Mouse (Mus musculus) forebrain, embryonic 15.5 days (tissue): Measurements from ENCODE around the gene Naa10. TPM values are rescaled to one million over a fixed set of nuclear protein-coding genes. Genes with fewer than 3 reads are reported as not detected.

ENCODE experiments used
- ATAC-seq: fragments of 200-750 bp; cut with Nextera tagmentation; replicated peaks from 2 replicates; pipeline ENCODE4 v1.8.0; 2017; ENCODE audit warnings: mild to moderate bottlenecking, moderate TSS enrichment, moderate library complexity
- H3K27ac ChIP-seq: fragments of 300-500 bp; sonication (generic); replicated peaks from 2 replicates; pipeline ENCODE4 v1.5.1; 2015; ENCODE audit warnings: mild to moderate bottlenecking, inconsistent platforms
- H3K27me3 ChIP-seq: fragments of 300-500 bp; sonication (generic); 2 replicates; pipeline ENCODE4 v1.6.1; 2015; ENCODE audit warnings: inconsistent platforms
- H3K36me3 ChIP-seq: fragments of 300-500 bp; sonication (generic); 2 replicates; pipeline ENCODE4 v1.6.1; 2015; ENCODE audit warnings: mild to moderate bottlenecking, inconsistent platforms
- H3K4me1 ChIP-seq: fragments of 300-500 bp; sonication (generic); 2 replicates; pipeline ENCODE4 v1.6.1; 2015; ENCODE audit warnings: inconsistent platforms
- H3K4me2 ChIP-seq: fragments of 300-500 bp; sonication (generic); replicated peaks from 2 replicates; pipeline ENCODE4 v1.6.1; 2015; ENCODE audit warnings: mild to moderate bottlenecking, inconsistent platforms
- H3K4me3 ChIP-seq: fragments of 300-500 bp; sonication (generic); 2 replicates; pipeline ENCODE4 v1.5.1; 2015; ENCODE audit warnings: mild to moderate bottlenecking, inconsistent platforms
- H3K9ac ChIP-seq: fragments of 300-500 bp; sonication (generic); replicated peaks from 2 replicates; pipeline ENCODE4 v1.6.1; 2015; ENCODE audit warnings: mild to moderate bottlenecking, inconsistent platforms
- H3K9me3 ChIP-seq: fragments of 300-500 bp; sonication (generic); 2 replicates; pipeline ENCODE4 v1.6.1; 2016; ENCODE audit warnings: inconsistent platforms
- WGBS: fragments of 180-500 bp; shearing (Covaris S2); methylation state at CpG from one replicate; pipeline ENCODE4 v1.1.7; 2015; ENCODE audit warnings: mixed read lengths; 5-methylcytosine and 5-hydroxymethylcytosine counted together
- polyA plus RNA-seq: library from polyadenylated mRNA; unstranded; fragments of >200 nt; fragmentation: Nextera tagmentation; extraction: Ambion mirVana; gene quantifications from 2 replicates; pipeline ENCODE4 v1.2.1, GENCODE M21; 2015

Gene Naa10
- polyA plus RNA-seq, 1 experiment from 2014 or later = 108 TPM

GRCm38 (mm10) chrX:73871956-73872355 lies 49.8 kb downstream of the Naa10 start:
- Histone ChIP-seq H3K9ac (no peak overlapping the region), H3K4me1 (peaks cover 36% of the 10 kb centered on the region), H3K4me2 (no peak overlapping the region), H3K27me3 (no peaks in the 10 kb centered on the region), H3K9me3 (no peaks in the 10 kb centered on the region), H3K4me3 (no peak overlapping the region), H3K27ac (no peak overlapping the region; the same call in 1 of the 2 replicates), H3K36me3 (no peaks in the 10 kb centered on the region)
- no peak; the same call in 1 of the 2 replicates for ATAC-seq
- WGBS = 86% methylated on average over 1 of the region's 1 CpGs

GRCm38 (mm10) chrX:73871474-73871873 lies 50.3 kb downstream of the Naa10 start:
- H3K4me1 ChIP-seq = peaks cover 38% of the 10 kb centered on the region
- no peaks in the 10 kb centered on the region for H3K27me3 ChIP-seq
- ATAC-seq = no peak
- no peak overlapping the region for H3K9ac ChIP-seq
- no peak overlapping the region for H3K4me3 ChIP-seq
- H3K9me3 ChIP-seq = no peaks in the 10 kb centered on the region
- no peak overlapping the region for H3K27ac ChIP-seq
- H3K4me2 ChIP-seq = no peak overlapping the region
- no peaks in the 10 kb centered on the region for H3K36me3 ChIP-seq

- Histone ChIP-seq H3K9me3 (no peaks in the 10 kb centered on the region), H3K27me3 (no peaks in the 10 kb centered on the region), H3K9ac (no peak overlapping the region), H3K27ac (no peak overlapping the region), H3K36me3 (no peaks in the 10 kb centered on the region), H3K4me3 (no peak overlapping the region), H3K4me2 (no peak overlapping the region), H3K4me1 (peaks cover 43% of the 10 kb centered on the region)
- 11% methylated on average over 5 of the region's 5 CpGs for WGBS
- no peak for ATAC-seq
These were observed 52.4 kb downstream of the Naa10 start for GRCm38 (mm10) chrX:73869334-73869733.

- Histone ChIP-seq H3K27ac (peak overlapping the region; percentile 90), H3K9me3 (no peaks in the 10 kb centered on the region), H3K9ac (no peak overlapping the region), H3K27me3 (no peaks in the 10 kb centered on the region), H3K4me1 (peaks cover 43% of the 10 kb centered on the region), H3K4me2 (no peak overlapping the region), H3K4me3 (no peak overlapping the region), H3K36me3 (peaks cover 3% of the 10 kb centered on the region; the same call in 1 of the 2 replicates)
- 71% methylated on average over 1 of the region's 1 CpGs for WGBS
- ATAC-seq = no peak
These were observed 53.9 kb downstream of the Naa10 start for GRCm38 (mm10) chrX:73867852-73868251.

GRCm38 (mm10) chrX:73867256-73867655 lies 54.5 kb downstream of the Naa10 start:
- Histone ChIP-seq H3K4me3 (no peak overlapping the region), H3K9me3 (no peaks in the 10 kb centered on the region), H3K4me2 (no peak overlapping the region; the same call in 1 of the 2 replicates), H3K27ac (peak overlapping the region; percentile 90), H3K4me1 (peaks cover 39% of the 10 kb centered on the region), H3K9ac (no peak overlapping the region), H3K36me3 (peaks cover 3% of the 10 kb centered on the region; the same call in 1 of the 2 replicates), H3K27me3 (no peaks in the 10 kb centered on the region)
- 17% methylated on average over 3 of the region's 3 CpGs for WGBS
- peak; percentile 64 for ATAC-seq

Other genes with a start within 250 kb of the Naa10 start
- 6.5 and 7.0 TPM in 2 replicates for gene Slc6a8, start 248.8 kb downstream of the Naa10 start, polyA plus RNA-seq
- 98.3 and 101 TPM in 2 replicates for gene Bcap31, start 205.8 kb downstream of the Naa10 start, polyA plus RNA-seq
- gene Abcd1, start 205.3 kb downstream of the Naa10 start, polyA plus RNA-seq = 11.1 and 12.0 TPM in 2 replicates
- gene Plxnb3, start 164.9 kb downstream of the Naa10 start, polyA plus RNA-seq = 0.14 and 0.15 TPM in 2 replicates
- gene Srpk3, start 147.5 kb downstream of the Naa10 start, polyA plus RNA-seq = 1.5 and 1.8 TPM in 2 replicates
- gene Idh3g, start 135.0 kb downstream of the Naa10 start, polyA plus RNA-seq = 224 and 230 TPM in 2 replicates
- gene Ssr4, start 134.9 kb downstream of the Naa10 start, polyA plus RNA-seq = 126 and 133 TPM in 2 replicates
- 3.9 and 4.0 TPM in 2 replicates for gene Pdzd4, start 97.0 kb downstream of the Naa10 start, polyA plus RNA-seq
- 0.23 TPM in 1 of 2 replicates, not detected in the other for gene Avpr2, start 29.8 kb downstream of the Naa10 start, polyA plus RNA-seq
- 66.5 and 78.2 TPM in 2 replicates for gene L1cam, start 25.8 kb downstream of the Naa10 start, polyA plus RNA-seq
- 2.2 and 2.3 TPM in 2 replicates for gene Arhgap4, start 74 bp downstream of the Naa10 start, polyA plus RNA-seq
- 8.3 and 9.3 TPM in 2 replicates for gene Renbp, start 8.9 kb upstream of the Naa10 start, polyA plus RNA-seq
- 59.4 and 61.6 TPM in 2 replicates for gene Hcfc1, start 44.4 kb upstream of the Naa10 start, polyA plus RNA-seq
- 33.3 and 38.2 TPM in 2 replicates for gene Irak1, start 102.0 kb upstream of the Naa10 start, polyA plus RNA-seq
- not detected in 2 replicates for gene Opn1mw, start 205.5 kb upstream of the Naa10 start, polyA plus RNA-seq
- 15.9 and 16.4 TPM in 2 replicates for gene Mecp2, start 213.4 kb upstream of the Naa10 start, polyA plus RNA-seq
- gene Tex28, start 245.9 kb upstream of the Naa10 start, polyA plus RNA-seq = not detected in 2 replicates